Mouse (Mus musculus): Measurements from ENCODE around the gene Omt2b. TPM values are rescaled to one million over a fixed set of nuclear protein-coding genes. Genes with fewer than 3 reads are reported as not detected.
"Not testable (repeated sequence)": the region's sequence is repeated elsewhere in the genome, so short reads cannot be mapped to it uniquely, and the experiment has no call there.

The Omt2b gene
- total RNA-seq (2015; ENCODE audit: low replicate concordance) (not detected in 2 replicates), total RNA-seq (2017; ENCODE audit: low replicate concordance) (not detected in 2 replicates)

DNA sequence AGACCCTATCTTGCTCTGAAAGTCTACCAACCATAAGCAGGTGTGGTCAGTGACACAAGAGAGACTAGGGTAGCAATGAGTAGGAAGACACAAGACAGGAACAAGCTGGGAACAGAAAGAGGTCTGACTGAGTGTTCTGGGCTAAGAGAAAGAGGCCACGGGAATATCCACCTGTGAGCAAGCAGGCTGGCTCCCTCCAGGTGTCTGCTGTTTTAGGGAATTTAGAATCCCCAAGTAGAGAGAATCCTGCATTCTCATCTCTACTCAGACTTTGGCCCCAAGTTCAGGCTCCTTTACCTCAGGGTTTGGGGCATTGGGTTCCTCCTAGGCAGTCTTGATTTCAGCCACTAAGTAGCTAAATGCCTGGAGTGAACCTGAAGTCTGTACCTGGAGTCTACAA lies at the start of gene Omt2b:
TSS of gene Omt2b (plus strand) at position 301 of the 400 bp plus-strand sequence.
- not testable (repeated sequence) for ATAC-seq (replicated peaks; ENCODE audit: low FRiP score, poor library complexity, severe bottlenecking)

DNA sequence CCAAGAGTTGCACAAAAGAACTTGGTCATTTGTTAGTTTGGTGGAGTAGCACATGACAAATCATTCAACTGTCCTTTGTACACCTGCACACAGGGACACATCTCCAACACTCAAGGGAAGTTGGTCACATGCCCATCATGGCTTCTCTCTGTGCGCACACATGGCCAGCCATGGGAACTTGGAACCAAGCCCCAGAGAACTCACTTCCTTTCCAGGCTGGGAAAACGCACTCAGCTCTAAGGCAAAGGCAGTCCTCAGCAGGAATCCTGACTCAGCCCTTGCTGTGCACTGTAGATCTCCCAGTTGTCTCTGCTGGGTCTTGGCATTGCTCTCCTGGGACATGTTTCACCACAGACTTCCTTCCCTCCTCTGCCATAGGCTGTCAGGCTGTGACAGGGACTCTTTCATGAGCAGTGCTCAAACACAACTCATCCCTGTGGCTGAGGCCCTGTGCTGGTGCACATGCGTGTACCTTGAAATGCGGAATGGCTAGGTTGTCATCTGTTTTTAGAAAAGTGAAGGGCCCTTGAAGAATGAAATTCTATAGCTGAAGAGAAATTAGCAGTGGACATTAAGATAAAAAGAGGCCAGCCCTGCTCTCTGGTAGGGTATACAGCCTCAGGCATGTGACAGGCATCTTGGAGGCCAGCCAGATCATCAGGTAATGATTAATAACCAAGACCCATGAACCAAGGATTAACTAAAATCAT lies 45.2 kb upstream of the Omt2b start:
- not testable (repeated sequence) for ATAC-seq (replicated peaks; ENCODE audit: low FRiP score, poor library complexity, severe bottlenecking)

DNA sequence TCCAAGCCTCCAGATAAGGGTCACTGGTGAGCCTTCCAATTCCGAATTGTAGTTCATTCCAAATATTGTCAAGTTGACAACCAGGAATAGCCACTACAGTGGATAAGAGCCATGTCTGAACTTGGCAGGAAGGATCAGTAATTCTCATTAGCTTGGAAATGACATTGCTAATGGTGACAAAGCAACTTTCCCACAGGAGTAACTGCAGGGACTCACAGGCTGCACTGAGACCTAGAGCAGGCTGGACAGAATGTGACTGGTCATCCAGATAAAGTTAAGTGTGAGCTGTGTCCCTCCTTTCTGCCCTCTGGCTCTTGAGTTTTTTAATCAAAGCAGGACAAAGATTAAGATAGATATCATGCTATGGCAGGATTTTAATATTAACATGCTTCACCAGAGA lies 38.3 kb upstream of the Omt2b start:
- ATAC-seq (replicated peaks; ENCODE audit: low FRiP score, poor library complexity, severe bottlenecking): not testable (repeated sequence)

DNA sequence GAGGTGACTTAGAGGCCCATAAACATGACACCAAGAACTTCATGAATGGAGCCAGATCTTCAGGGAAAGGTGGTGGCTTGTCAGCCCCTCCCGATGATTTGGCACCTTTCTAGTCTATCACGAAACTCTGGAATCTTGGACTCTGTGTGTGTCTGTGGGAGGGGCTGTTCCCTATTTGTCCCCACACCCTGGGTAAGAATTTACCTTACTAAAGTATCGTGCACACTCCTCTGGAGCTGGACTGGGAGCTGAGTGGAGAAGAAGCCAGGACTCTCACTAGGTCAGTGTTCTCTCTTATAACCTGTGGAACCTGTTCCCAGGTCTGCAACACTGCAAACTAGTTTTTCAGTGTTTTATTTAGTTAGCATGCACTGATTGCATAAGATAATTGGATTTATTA lies 37.7 kb upstream of the Omt2b start, which contains the start of gene Gm10639:
TSS of gene Gm10639 (plus strand) at position 201 of the 400 bp plus-strand sequence.
- ATAC-seq (replicated peaks; ENCODE audit: low FRiP score, poor library complexity, severe bottlenecking): not testable (repeated sequence)

DNA sequence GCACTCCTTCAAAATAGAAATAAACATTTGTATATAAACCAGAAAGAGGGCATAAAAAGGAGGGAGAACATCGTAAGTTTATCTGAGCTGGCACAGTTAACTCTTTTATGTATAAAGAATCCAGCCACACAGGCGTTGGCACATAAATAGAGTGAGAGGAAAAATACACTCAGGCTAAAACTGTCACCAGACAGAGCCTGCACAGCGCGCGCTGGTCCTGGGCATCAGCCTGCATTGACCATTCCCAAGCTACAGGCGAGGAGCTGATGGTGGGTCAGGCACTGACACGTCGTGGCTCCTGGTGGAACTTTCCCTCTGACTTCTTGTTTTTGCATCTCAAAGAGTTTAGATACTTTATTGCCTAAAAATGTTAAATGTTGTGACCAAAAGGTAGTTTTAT lies 34.9 kb upstream of the Omt2b start:
- ATAC-seq (replicated peaks; ENCODE audit: low FRiP score, poor library complexity, severe bottlenecking): not testable (repeated sequence)

DNA sequence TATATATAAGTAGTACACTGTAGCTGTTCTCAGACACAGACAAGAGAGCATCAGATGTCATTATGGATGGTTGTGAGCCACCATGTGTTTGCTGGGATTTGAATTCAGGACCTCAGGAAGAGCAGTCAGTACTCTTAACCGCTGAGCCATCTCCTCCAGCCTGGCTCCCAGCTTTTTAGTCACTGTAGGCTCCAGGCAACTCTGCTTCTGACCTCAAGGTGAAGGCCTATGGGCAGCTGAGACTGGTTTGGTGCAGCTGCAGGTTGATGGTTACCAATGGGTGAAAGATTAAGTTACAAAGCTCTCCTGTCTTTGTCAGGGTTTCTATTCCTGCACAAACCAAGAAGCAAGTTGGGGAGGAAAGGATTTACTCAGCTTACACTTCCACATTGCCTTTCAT lies 33.7 kb upstream of the Omt2b start:
- ATAC-seq (replicated peaks; ENCODE audit: low FRiP score, poor library complexity, severe bottlenecking): not testable (repeated sequence)

DNA sequence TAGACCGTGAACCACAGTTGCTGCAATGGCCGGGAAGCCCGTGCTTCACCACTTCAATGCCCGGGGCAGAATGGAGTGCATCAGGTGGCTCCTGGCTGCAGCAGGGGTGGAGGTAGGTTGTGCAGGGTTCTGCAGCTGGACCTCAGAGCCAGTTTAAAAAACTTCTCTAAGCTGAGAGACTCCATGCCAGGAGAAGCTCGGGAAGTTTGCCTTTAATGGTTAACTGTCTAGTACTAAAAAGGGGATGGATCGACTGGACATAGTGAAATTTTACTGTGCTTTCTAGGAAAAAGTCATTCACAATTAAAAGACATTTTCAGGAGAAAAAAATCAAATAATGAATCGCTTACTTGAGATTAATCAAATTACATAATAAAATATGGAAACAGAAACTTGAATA lies 32.6 kb upstream of the Omt2b start:
- ATAC-seq (replicated peaks; ENCODE audit: low FRiP score, poor library complexity, severe bottlenecking): not testable (repeated sequence)

DNA sequence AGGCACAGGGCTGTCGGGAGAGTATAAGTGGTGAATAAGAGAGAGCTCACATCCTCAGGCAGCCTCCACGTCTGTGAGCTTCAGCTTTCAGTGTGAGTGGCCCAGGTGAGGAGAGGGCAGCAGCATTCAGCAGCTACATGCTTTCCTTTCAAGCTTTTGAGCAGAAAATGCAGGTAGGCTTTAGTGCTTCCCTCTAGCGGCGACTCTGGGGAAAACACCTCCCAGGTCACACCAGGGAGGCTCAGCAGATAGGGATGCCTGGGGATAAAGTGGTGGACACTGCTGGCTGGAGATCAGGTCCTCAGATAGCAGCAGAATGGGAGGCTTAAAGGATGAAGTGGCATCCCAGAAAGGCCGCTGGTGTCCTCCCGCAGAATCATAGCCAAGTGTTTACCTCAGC lies 31.3 kb upstream of the Omt2b start:
- ATAC-seq (replicated peaks; ENCODE audit: low FRiP score, poor library complexity, severe bottlenecking): peak; percentile 78

DNA sequence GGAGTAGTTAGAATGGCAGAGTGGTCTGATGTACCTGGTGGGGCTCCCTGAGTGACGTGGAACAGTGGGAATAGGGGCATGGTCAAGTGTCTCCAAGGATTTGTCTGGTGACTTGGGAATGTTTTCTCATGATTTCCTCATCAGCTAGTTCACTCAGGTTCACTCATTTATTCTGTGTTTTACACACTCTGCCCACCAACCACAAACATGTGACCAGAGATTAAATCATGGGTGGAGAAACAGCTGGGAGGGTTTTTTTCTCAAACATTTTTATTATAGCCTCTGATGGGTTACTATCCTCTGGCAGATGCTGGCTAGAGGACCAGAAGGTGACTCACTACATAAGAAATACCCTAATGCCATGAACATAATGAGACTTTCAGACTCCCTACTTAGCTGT lies 29.2 kb upstream of the Omt2b start:
- no peak for ATAC-seq (replicated peaks; ENCODE audit: low FRiP score, poor library complexity, severe bottlenecking)

DNA sequence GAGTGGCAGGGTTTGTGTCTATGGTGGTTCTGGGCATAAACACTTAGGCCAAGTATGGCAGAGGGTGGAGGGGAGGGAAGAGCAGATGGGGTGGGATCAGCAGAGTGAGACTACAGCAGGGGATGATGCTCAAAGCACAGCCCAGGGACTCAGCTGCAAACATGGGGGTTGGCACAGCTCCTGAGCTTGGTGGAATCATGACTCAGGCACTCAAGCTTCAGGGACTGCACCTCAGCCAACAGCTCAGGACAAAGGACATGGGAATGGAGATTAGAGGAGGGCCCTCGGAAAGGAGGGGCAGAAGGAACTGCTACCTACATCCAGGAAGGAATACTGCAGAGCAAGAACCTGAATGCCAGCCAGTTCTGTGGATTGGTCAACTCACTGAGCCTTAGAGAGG lies 28.2 kb upstream of the Omt2b start:
- ATAC-seq (replicated peaks; ENCODE audit: low FRiP score, poor library complexity, severe bottlenecking): not testable (repeated sequence)

DNA sequence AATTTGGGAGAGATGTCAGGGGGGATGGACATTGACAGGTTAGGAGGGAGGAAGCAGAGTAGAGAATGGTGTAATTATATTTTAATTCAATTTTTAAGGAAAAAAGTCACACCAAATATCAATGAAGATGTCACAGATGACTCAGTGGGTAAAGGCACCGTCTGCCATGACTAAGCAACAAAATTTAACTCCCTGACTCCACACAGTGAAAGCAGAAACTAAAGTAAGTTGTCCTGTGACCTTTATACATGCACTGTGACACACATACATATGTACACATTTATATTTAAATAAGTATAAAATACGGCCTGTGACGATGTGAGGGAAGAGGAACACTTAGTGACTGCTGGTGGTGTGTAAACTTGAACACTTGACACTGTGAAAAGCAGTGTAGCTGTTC lies 19.3 kb upstream of the Omt2b start:
- not testable (repeated sequence) for ATAC-seq (replicated peaks; ENCODE audit: low FRiP score, poor library complexity, severe bottlenecking)

DNA sequence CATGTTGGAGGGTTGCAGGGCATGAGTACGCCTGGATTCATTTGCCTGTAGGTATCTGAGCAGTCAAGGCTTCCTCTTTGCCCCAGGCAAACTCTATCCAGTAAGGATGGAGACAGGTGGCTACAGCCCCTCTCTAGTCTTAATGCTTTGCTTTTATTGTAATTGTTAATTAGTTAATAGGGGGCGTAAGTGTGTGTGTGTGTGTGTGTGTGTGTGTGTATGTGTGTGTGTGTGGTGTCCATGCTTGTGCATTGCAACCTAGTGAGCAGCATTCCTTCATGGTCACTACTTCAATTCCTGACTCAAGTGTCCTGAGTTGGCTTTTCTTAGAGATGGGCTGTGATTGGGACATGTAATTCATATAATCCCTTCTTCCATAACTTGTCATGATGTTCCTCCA lies 12.7 kb upstream of the Omt2b start, which contains the start of gene Omt2a:
TSS of gene Omt2a (minus strand) at position 101 of the 400 bp plus-strand sequence.
- ATAC-seq (replicated peaks; ENCODE audit: low FRiP score, poor library complexity, severe bottlenecking): no peak

DNA sequence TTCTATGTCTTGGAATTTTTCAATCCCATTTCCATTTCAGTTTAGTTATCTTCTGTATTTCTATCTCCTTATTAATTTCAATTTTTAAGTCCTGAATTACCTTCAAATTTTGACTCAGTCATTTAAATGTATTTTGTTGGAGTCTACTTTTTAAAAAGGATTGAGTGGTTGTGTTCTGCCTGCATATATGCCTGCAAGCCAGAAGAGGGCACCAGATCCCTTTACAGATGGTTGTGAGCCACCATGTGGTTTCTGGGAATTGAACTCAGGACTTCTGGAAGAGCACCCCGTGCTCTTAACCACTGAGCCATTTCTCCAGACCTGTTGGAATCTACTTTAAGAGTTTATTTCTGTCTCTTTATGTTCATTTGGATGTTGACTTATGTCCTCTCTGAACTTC lies 7.9 kb upstream of the Omt2b start:
- ATAC-seq (replicated peaks; ENCODE audit: low FRiP score, poor library complexity, severe bottlenecking): no peak

DNA sequence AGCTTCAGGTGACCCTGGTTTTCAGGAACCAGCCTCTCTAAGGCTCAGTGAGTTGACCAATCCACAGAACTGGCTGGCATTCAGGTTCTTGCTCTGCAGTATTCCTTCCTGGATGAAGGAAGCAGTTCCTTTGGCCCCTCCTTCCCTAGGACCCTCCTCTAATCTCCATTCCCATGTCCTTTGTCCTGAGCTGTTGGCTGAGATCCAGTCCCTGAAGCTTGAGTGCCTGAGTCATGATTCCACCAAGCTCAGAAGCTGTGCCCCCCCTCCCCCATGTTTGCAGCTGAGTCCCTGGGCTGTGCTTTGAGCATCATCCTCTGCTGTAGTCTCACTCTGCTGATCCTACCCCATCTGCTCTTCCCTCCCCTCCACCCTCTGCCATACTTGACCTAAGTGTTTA lies 9.7 kb downstream of the Omt2b start:
- ATAC-seq (replicated peaks; ENCODE audit: low FRiP score, poor library complexity, severe bottlenecking): not testable (repeated sequence)

DNA sequence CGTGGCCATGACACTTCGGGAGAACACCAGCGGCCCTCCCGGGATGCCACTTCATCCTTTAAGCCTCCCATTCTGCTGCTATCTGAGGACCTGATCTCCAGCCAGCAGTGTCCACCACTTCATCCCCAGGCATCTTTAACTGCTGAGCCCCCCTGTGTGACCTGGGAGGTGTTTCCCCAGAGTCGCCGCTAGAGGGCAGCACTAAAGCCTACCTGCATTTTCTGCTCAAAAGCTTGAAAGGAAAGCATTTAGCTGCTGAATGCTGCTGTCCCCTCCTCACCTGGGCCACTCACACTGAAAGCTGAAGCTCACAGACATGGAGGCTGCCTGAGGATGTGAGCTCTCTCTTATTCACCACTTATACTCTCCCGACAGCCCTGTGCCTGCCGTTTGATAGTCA lies 12.9 kb downstream of the Omt2b start:
- peak; percentile 62; the same call in 1 of the 2 replicates for ATAC-seq (replicated peaks; ENCODE audit: low FRiP score, poor library complexity, severe bottlenecking)

DNA sequence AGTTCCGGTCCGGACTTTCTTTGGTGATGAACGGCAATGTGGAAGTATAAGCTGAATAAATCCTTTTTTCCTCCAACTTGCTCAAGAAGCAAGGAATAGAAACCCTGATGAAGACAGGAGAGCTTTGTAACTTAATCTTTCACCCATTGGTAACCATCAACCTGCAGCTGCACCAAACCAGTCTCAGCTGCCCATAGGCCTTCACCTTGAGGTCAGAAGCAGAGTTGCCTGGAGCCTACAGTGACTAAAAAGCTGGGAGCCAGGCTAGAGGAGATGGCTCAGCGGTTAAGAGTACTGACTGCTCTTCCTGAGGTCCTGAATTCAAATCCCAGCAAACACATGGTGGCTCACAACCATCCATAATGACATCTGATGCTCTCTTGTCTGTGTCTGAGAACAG lies 15.1 kb downstream of the Omt2b start:
- ATAC-seq (replicated peaks; ENCODE audit: low FRiP score, poor library complexity, severe bottlenecking): not testable (repeated sequence)

DNA sequence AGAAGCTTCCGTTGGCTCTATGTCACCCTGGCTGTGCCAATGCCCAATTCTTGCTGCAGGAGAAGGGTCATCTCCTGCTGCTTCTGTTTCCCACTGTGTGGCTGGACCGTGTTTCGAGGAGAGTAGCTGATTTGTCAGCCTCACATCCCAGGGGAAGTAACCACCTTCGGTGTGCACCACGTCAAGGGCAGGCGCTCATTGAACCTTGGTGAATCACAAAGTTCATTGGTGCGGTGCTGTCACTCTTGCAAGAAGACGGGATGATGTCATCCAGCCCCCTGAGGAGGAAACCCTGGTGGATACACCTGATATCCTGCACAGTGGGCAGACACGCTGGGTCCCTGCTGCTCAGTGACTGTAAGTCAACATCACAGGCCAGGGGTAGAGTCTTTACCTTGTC lies 15.7 kb downstream of the Omt2b start:
- ATAC-seq (replicated peaks; ENCODE audit: low FRiP score, poor library complexity, severe bottlenecking): not testable (repeated sequence)

DNA sequence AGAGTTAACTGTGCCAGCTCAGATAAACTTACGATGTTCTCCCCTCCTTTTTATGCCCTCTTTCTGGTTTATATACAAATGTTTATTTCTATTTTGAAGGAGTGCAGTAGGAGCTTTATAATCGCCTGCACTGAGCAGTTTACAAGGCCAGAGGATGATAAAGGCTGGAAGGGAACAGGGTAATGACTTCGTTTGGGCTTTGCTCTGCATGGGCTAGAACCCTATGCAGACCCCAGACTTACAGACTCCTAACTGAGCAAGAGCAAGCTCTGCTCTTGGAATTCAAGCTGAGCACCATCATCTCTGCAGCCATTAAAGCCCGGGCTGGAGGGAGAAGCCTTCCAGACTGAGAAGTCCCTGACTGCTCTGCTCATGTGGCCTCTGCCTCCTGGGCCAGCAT lies 17.8 kb downstream of the Omt2b start:
- ATAC-seq (replicated peaks; ENCODE audit: low FRiP score, poor library complexity, severe bottlenecking): not testable (repeated sequence)

DNA sequence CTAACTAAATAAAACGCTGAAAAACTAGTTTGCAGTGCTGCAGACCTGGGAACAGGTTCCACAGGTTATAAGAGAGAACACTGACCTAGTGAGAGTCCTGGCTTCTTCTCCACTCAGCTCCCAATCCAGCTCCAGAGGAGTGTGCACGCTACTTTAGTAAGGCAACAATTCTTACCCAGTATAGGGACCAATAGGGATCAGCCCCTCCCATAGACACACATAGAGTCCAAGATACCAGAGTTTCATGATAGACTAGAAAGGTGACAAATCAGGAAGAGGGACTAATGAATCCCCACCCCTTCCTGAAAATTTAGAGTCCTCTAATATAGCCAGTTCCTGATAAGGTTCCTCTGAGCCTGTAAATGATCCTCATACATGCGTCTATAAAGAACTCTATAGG lies 19.6 kb downstream of the Omt2b start:
- ATAC-seq (replicated peaks; ENCODE audit: low FRiP score, poor library complexity, severe bottlenecking): no peak

DNA sequence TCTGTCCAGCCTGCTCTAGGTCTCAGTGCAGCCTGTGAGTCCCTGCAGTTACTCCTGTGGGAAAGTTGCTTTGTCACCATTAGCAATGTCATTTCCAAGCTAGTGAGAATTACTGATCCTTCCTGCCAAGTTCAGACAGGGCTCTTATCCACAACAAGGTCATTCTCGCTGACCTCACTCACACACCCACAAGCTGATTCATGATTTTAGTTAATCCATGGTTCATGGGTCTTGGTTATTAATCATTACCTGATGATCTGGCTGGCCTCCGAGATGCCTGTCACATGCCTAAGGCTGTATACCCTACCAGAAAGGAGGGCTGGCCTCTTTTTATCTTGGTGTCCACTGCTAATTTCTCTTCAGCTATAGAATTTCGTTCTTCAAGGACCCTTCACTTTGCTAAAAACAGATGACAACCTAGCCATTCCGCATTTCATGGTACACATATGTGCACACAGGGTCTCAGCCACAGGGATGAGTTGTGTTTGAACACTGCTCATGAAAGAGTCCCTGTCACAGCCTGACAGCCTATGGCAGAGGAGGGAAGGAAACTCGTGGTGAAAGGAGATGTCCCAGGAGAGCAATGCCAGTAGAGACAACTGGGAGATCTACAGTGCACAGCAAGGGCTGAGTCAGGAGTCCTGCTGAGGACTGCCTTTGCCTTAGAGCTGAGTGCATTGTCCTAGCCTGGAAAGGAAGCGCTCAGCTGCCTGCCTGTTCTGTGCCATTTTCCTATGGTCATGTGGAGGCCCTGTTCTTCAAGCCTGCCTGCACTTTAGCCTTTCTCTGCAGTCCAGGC lies 21.0 kb downstream of the Omt2b start:
- not testable (repeated sequence) for ATAC-seq (replicated peaks; ENCODE audit: low FRiP score, poor library complexity, severe bottlenecking)

DNA sequence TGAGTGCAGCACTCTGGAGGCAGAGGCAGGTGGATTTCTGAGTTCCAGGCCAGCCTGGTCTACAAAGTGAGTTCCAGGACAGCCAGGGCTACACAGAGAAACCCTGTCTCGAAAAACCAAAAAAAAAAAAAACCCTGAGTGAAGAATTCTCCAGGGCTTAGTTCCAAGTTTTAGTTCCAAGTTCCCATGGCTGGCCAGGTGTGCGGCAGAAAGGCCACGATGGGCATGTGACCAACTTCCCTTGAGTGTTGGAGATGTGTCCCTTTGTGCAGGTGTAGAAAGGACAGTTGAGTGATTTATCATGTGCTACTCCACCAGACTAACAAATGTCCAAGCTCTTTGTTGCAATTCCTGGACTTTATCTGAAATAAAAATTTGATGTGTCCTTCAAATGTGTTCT lies 21.8 kb downstream of the Omt2b start:
- ATAC-seq (replicated peaks; ENCODE audit: low FRiP score, poor library complexity, severe bottlenecking): not testable (repeated sequence)

All from erythroid progenitor cell, adult 5-6 weeks (primary cell).